Mouse (Mus musculus) gonadal fat pad, adult 2 months (tissue): ENCODE data around the gene Cpeb3. TPM values are rescaled to one million over a fixed set of nuclear protein-coding genes. Genes with fewer than 3 reads are reported as not detected.

Experiments
- DNase-seq: peaks from one replicate; pipeline ENCODE4 v3.0.0-alpha.2; 2012; ENCODE audit warnings: low read depth
- polyA plus RNA-seq: library from polyadenylated mRNA; depleted of rRNA; stranded (reverse); fragments of >200 nt; gene quantifications from 2 replicates; pipeline ENCODE4 v1.2.3, GENCODE M21; 2012; rRNA removed

Cpeb3 gene
- polyA plus RNA-seq, 1 experiment: 8.0 TPM

- DNase-seq: no peak
Observed at GRCm38 (mm10) chr19:37032364-37032763, 176.0 kb downstream of the Cpeb3 start.

GRCm38 (mm10) chr19:37031446-37031845, 177.0 kb downstream of the Cpeb3 start:
- DNase-seq: no peak

- DNase-seq: no peak
Observed at GRCm38 (mm10) chr19:37029771-37030170, 178.6 kb downstream of the Cpeb3 start.

- DNase-seq: no peak
Observed at GRCm38 (mm10) chr19:37026408-37026807, 182.0 kb downstream of the Cpeb3 start.

GRCm38 (mm10) chr19:37025839-37026319, 182.5 kb downstream of the Cpeb3 start:
- DNase-seq: no peak

- DNase-seq: no peak
Observed at GRCm38 (mm10) chr19:37022146-37022545, 186.3 kb downstream of the Cpeb3 start.

GRCm38 (mm10) chr19:37020951-37021350, 187.4 kb downstream of the Cpeb3 start:
- DNase-seq: no peak

GRCm38 (mm10) chr19:37020531-37020930, 187.9 kb downstream of the Cpeb3 start:
- no peak for DNase-seq

GRCm38 (mm10) chr19:37018931-37019330, 189.5 kb downstream of the Cpeb3 start:
- DNase-seq: no peak

- DNase-seq: peak; percentile 28
Observed at GRCm38 (mm10) chr19:37018411-37018810, 190.0 kb downstream of the Cpeb3 start.

- DNase-seq: no peak
Observed at GRCm38 (mm10) chr19:37016890-37017289, 191.5 kb downstream of the Cpeb3 start.

GRCm38 (mm10) chr19:37014173-37014939, 194.0 kb downstream of the Cpeb3 start:
- no peak for DNase-seq

- DNase-seq: no peak
Observed at GRCm38 (mm10) chr19:37013461-37013860, 194.9 kb downstream of the Cpeb3 start.

- no peak for DNase-seq
Observed at GRCm38 (mm10) chr19:37009878-37010281, 198.5 kb downstream of the Cpeb3 start.

GRCm38 (mm10) chr19:37004557-37004956, 203.8 kb downstream of the Cpeb3 start:
- no peak for DNase-seq

Other genes starting within 250 kb of the Cpeb3 start
- 42.1 and 49.1 TPM in 2 replicates for gene March5, start 1.1 kb downstream of the Cpeb3 start, polyA plus RNA-seq
- gene Ide, start 129.3 kb upstream of the Cpeb3 start, polyA plus RNA-seq: 37.0 and 38.9 TPM in 2 replicates
- 0.53 and 0.71 TPM in 2 replicates for gene Kif11, start 167.8 kb upstream of the Cpeb3 start, polyA plus RNA-seq
- 2.0 and 3.8 TPM in 2 replicates for gene Hhex, start 226.2 kb upstream of the Cpeb3 start, polyA plus RNA-seq